Comparison of ENCODE assay signal across 21 mouse cellular contexts in the genomic region with DNA sequence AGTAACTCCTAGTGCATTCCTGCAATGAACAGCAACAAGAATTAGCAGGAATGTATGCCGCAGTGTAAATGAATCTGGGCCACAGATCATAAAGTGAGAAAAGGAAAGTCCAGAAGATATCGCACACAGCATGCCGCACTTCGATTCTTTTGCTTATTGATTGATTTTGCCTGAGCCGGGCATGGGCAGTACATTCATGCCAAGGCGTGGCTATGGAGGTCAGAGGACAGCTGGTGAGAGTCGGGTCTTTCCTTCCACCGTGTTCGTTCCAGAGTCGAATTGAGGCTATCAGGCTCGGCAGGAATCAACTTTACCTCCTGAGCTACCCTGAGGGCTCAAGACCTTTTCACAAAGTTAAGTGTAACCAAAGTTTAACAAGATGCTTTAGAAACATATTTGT.
DNase-seq lines count a peak whose midpoint lies in the region; ATAC-seq and TF ChIP-seq lines count a peak whose summit lies in the region.
"Had no signal": no experiment of that assay in that cellular context is flagged by ENCODE, and none has a peak within 500 bp of the region (broad histone marks: within the 10 kb centered on the region; RNA-seq: fewer than 3 reads in every experiment).

No protein-coding gene starts in this region.

- no peak overlapping the region for H3K27ac ChIP-seq in liver, adult 2 months (replicated peaks; ENCODE audit: insufficient read depth, low read depth, low read length)
- H3K27ac ChIP-seq in liver, embryonic 11.5 days (ENCODE audit: low read depth, low read length) = no peak overlapping the region
- H3K27ac ChIP-seq in limb, embryonic 10.5 days = peak overlapping the region; percentile 42; the same call in 1 of the 2 replicates
- H3K27ac ChIP-seq in small intestine, adult 2 months (ENCODE audit: insufficient read depth, low read depth, low read length) = 0 out of 2 replicates have a peak overlapping the region, but pooled peaks have one; percentile 34

- 37% methylated on average over 11 of the region's 11 CpGs for WGBS in liver, adult 2 months
- 82% methylated on average over 11 of the region's 11 CpGs for WGBS in liver, embryonic 11.5 days
- 88% methylated on average over 11 of the region's 11 CpGs for WGBS in limb, embryonic 10.5 days
- WGBS in small intestine, adult 2 months = 36% methylated on average over 11 of the region's 11 CpGs

- TF ChIP-seq POLR2A in liver, adult 2 months (IDR thresholded peaks at IDR 0.05; ENCODE audit: extremely low read depth, insufficient read depth, low read length) = no peak
- TF ChIP-seq POLR2A in small intestine, adult 2 months (IDR thresholded peaks at IDR 0.05; ENCODE audit: low read depth, low read length) = no peak

- no peaks in the 10 kb centered on the region for H3K27me3 ChIP-seq in liver, adult 2 months (ENCODE audit: control insufficient read depth, insufficient read depth, low read length)
- no peaks in the 10 kb centered on the region for H3K27me3 ChIP-seq in liver, embryonic 11.5 days (replicated peaks; ENCODE audit: control insufficient read depth, insufficient read depth, low read length)
- H3K27me3 ChIP-seq in limb, embryonic 10.5 days (ENCODE audit: low read depth, poor library complexity, severe bottlenecking) = 0 out of 2 replicates have a peak, but pooled peaks cover 5% of the 10 kb centered on the region
- H3K27me3 ChIP-seq in small intestine, adult 2 months (ENCODE audit: control insufficient read depth, insufficient read depth, low read length) = no peaks in the 10 kb centered on the region
- H3K27me3 ChIP-seq: Patski had no signal

- no peaks in the 10 kb centered on the region for H3K4me1 ChIP-seq in liver, adult 2 months (ENCODE audit: control insufficient read depth, insufficient read depth, low read length)
- no peaks in the 10 kb centered on the region for H3K4me1 ChIP-seq in liver, embryonic 11.5 days (replicated peaks; ENCODE audit: control insufficient read depth, insufficient read depth, low read length)
- peaks cover 36% of the 10 kb centered on the region for H3K4me1 ChIP-seq in limb, embryonic 10.5 days
- peaks cover 5% of the 10 kb centered on the region; the same call in 1 of the 2 replicates for H3K4me1 ChIP-seq in small intestine, adult 2 months (ENCODE audit: control insufficient read depth, insufficient read depth, insufficient read length, low read length)

- TF ChIP-seq CTCF in liver, adult 2 months (IDR thresholded peaks at IDR 0.05; ENCODE audit: low read depth, low read length) = no peak
- no peak for TF ChIP-seq CTCF in small intestine, adult 2 months (IDR thresholded peaks at IDR 0.05; ENCODE audit: extremely low read depth, insufficient read length, insufficient replicate concordance, low read depth, low read length)

- ATAC-seq in liver, embryonic 11.5 days (replicated peaks; ENCODE audit: low FRiP score) = no peak
- ATAC-seq: activated CD4-positive, CD25-positive, alpha-beta regulatory T cell, adult 4 months; CD4-positive, CD25-positive, alpha-beta regulatory T cell, adult 4 months; Patski had no signal

- H3K4me2 ChIP-seq in liver, embryonic 11.5 days = no peak overlapping the region

- H3K79me2 ChIP-seq in liver, adult 2 months (ENCODE audit: control insufficient read depth, insufficient read depth, low read length) = no peaks in the 10 kb centered on the region

- no peaks in the 10 kb centered on the region for H3K9me3 ChIP-seq in liver, embryonic 11.5 days (ENCODE audit: control insufficient read depth, low read length)
- H3K9me3 ChIP-seq in limb, embryonic 10.5 days (replicated peaks) = no peaks in the 10 kb centered on the region
- H3K9me3 ChIP-seq: G1E had no signal

- no peaks in the 10 kb centered on the region for H3K36me3 ChIP-seq in liver, adult 2 months (ENCODE audit: control insufficient read depth, insufficient read depth, low read length)
- H3K36me3 ChIP-seq in liver, embryonic 11.5 days (ENCODE audit: control insufficient read depth, insufficient read depth, low read length) = no peaks in the 10 kb centered on the region
- H3K36me3 ChIP-seq in limb, embryonic 10.5 days = no peaks in the 10 kb centered on the region
- H3K36me3 ChIP-seq in small intestine, adult 2 months (ENCODE audit: control insufficient read depth, insufficient read depth, low read length) = no peaks in the 10 kb centered on the region
- H3K36me3 ChIP-seq: G1E had no signal

- peak; percentile 86 for DNase-seq in heart, adult 11 months
- no peak for DNase-seq in heart, adult 9 months (ENCODE audit: low spot score in 2 of 2)
- DNase-seq in liver, adult 2 months (ENCODE audit: extremely low read depth, low read depth, low spot score) = peak; percentile 69
- no peak for DNase-seq in liver, embryonic 11.5 days (ENCODE audit: low spot score)
- no peak for DNase-seq in limb, embryonic 10.5 days (ENCODE audit: low spot score)
- no peak for DNase-seq in cerebellum, adult 9-10 months
- no peak for DNase-seq in right cerebral cortex, postnatal 14 days
- DNase-seq: adrenal gland, adult 2 months; adrenal gland, adult 8-10 months; adrenal gland, postnatal 10 days; adrenal gland, postnatal 14 days; adrenal gland, postnatal 25 days; adrenal gland, postnatal 36 days; B cell, adult 2 months; cerebellum, adult 11 months; cerebellum, adult 11-12 months had no signal

- no peak overlapping the region for H3K9ac ChIP-seq in liver, adult 2 months (ENCODE audit: low read depth, low read length)
- no peak overlapping the region for H3K9ac ChIP-seq in liver, embryonic 11.5 days (ENCODE audit: low read depth, low read length)

- no peak overlapping the region for H3K4me3 ChIP-seq in liver, adult 2 months (ENCODE audit: insufficient read depth, low read depth, low read length)
- no peak overlapping the region for H3K4me3 ChIP-seq in liver, embryonic 11.5 days (ENCODE audit: low read depth, low read length)
- H3K4me3 ChIP-seq in limb, embryonic 10.5 days = no peak overlapping the region
- H3K4me3 ChIP-seq in small intestine, adult 2 months (ENCODE audit: low read depth, low read length) = no peak overlapping the region

Comparison
In these comparisons a context has a peak if more than half of its experiments do, and no peak if none do; other contexts are left out.
1. DNase-seq: peak in heart, adult 11 months (single experiment) and liver, adult 2 months (single experiment); none in heart, adult 9 months (0 of 2), liver, embryonic 11.5 days (single experiment), limb, embryonic 10.5 days (single experiment), cerebellum, adult 9-10 months (single experiment) and right cerebral cortex, postnatal 14 days (single experiment).
2. H3K27ac ChIP-seq: peak in limb, embryonic 10.5 days (single experiment) and small intestine, adult 2 months (single experiment); none in liver, adult 2 months (single experiment) and liver, embryonic 11.5 days (single experiment).